Mouse (Mus musculus): ENCODE measurements around the gene Capzb. TPM values are rescaled to one million over a fixed set of nuclear protein-coding genes. Genes with fewer than 3 reads are reported as not detected.

The Capzb gene
- polyA plus RNA-seq, 1 experiment from 2014 or later: 249 TPM

DNA sequence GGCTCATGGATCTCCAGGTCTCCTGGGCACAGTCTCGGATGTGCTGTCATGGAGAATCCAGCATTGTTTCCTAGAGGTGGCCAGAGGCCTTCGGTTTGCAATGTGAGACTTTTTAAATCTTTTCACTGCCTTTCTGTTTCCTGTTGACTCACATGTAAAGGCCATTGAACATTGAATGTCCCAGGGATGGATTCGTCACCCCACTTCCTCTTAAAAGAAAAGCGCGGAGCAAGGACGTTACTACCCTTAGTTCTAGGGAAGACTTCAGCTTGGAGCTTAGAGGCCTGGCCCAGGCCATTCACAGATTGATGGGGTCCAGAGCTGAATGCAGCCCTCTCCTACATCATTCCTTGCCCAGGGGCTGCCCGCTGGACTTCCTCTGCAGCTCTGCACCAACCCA lies 35.2 kb downstream of the Capzb start:
- no peaks in the 10 kb centered on the region for H3K27me3 ChIP-seq (ENCODE audit: control insufficient read depth, insufficient read depth, low read length)
- 86% methylated on average over 7 of the region's 7 CpGs for WGBS
- peaks cover 9% of the 10 kb centered on the region for H3K4me1 ChIP-seq (replicated peaks; ENCODE audit: control insufficient read depth, insufficient read depth, low read length)
- no peak overlapping the region for H3K9ac ChIP-seq
- DNase-seq (ENCODE audit: low spot score): no peak
- no peak overlapping the region for H3K4me3 ChIP-seq (replicated peaks; ENCODE audit: low read length)
- peaks cover 11% of the 10 kb centered on the region for H3K36me3 ChIP-seq (replicated peaks; ENCODE audit: control insufficient read depth, insufficient read depth)
- no peaks in the 10 kb centered on the region for H3K9me3 ChIP-seq (ENCODE audit: control insufficient read depth, low read length)
- no peak for ATAC-seq (ENCODE audit: low FRiP score)
- no peak overlapping the region for H3K4me2 ChIP-seq (replicated peaks)
- H3K27ac ChIP-seq: no peak overlapping the region

DNA sequence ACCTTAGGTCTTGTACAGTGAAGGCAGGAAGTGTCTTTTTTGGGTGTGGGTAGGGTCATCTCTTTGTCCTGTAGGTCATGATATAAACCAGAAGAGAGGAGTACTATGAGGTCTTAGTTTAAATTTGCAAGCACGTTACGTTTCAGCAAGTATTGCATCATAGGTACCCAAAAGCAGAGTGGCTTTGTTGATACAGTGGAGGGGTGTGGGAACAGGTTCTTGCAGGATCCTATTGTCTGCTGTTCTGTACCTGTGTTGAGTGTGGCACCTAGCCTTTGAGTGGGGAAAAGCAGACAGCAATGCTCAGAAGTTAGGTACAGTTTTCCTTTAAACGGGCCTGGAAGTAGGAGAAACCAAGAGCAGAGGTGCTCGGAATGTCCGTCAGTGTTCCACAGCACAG lies 36.6 kb downstream of the Capzb start:
- H3K4me2 ChIP-seq (replicated peaks): no peak overlapping the region
- no peaks in the 10 kb centered on the region for H3K9me3 ChIP-seq (ENCODE audit: control insufficient read depth, low read length)
- H3K36me3 ChIP-seq (replicated peaks; ENCODE audit: control insufficient read depth, insufficient read depth): peaks cover 11% of the 10 kb centered on the region
- H3K4me1 ChIP-seq (replicated peaks; ENCODE audit: control insufficient read depth, insufficient read depth, low read length): peaks cover 9% of the 10 kb centered on the region
- no peak overlapping the region for H3K9ac ChIP-seq
- DNase-seq (ENCODE audit: low spot score): no peak
- no peak for ATAC-seq (ENCODE audit: low FRiP score)
- 88% methylated on average over 5 of the region's 5 CpGs for WGBS
- H3K4me3 ChIP-seq (replicated peaks; ENCODE audit: low read length): no peak overlapping the region
- no peaks in the 10 kb centered on the region for H3K27me3 ChIP-seq (ENCODE audit: control insufficient read depth, insufficient read depth, low read length)
- H3K27ac ChIP-seq: no peak overlapping the region

DNA sequence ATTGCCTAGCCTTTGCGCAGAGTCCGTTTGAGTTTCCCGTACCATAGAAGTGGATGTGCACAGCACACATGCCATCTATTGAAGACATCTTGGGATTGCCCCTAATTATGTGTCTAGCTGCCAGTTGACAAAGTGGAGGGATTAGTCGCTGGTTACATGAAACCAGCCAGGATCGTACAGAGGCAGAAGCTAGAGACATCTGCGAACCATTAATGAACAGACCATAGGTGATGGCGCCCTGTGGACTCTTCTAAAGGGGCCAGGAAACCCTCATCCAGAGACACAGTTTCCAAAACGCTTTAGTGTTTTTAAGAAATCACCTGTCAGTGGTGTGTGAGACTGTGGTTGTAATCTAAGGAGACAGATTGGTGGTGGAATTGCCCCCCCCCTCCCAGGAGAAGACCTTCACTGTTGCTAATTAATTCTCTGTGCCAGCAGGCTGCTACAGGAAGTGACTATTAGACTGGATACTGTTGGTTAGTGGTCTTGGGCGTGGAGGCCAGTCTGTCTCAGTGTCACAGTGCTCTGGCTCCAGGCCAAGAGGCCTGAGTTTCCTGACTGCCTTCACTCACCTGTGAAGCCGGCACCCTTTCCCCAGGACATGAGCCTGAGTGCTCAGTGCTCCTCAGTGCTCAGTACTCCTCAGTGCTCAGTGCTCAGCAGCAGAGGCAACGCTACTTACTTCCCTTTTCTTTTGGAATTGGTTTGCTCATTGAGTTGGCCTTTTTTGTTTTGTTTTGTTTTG lies 37.8 kb downstream of the Capzb start:
- Histone ChIP-seq H3K4me1 (replicated peaks; ENCODE audit: control insufficient read depth, insufficient read depth, low read length) (peaks cover 9% of the 10 kb centered on the region), H3K27me3 (ENCODE audit: control insufficient read depth, insufficient read depth, low read length) (no peaks in the 10 kb centered on the region), H3K27ac (no peak overlapping the region), H3K9me3 (ENCODE audit: control insufficient read depth, low read length) (no peaks in the 10 kb centered on the region), H3K9ac (no peak overlapping the region), H3K36me3 (replicated peaks; ENCODE audit: control insufficient read depth, insufficient read depth) (peaks cover 11% of the 10 kb centered on the region), H3K4me2 (replicated peaks) (no peak overlapping the region), H3K4me3 (replicated peaks; ENCODE audit: low read length) (no peak overlapping the region)
- no peak for DNase-seq (ENCODE audit: low spot score)
- 73% methylated on average over 11 of the region's 11 CpGs for WGBS
- ATAC-seq (ENCODE audit: low FRiP score): no peak

DNA sequence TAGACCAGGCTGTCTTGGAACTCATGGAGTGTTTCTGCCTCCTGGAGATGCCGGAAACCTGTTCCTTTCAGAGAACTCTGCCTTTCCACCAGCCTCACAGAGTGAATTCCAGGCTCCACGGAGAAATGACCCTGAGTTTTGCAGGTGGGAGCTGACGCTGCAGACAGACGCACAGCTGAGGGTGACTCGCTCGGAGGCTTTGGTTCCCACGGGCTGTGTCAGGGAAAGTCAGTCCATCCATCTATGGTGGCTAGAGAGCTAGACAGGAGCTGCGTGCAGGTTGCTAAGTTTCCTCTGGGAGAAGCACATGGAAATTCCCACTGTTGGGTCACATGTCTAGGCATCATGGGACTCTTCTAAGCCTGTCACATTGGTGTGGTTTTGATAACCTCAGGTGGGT lies 38.5 kb downstream of the Capzb start:
- Histone ChIP-seq H3K9me3 (ENCODE audit: control insufficient read depth, low read length) (no peaks in the 10 kb centered on the region), H3K9ac (no peak overlapping the region), H3K27me3 (ENCODE audit: control insufficient read depth, insufficient read depth, low read length) (no peaks in the 10 kb centered on the region), H3K4me3 (replicated peaks; ENCODE audit: low read length) (no peak overlapping the region), H3K27ac (no peak overlapping the region), H3K4me1 (replicated peaks; ENCODE audit: control insufficient read depth, insufficient read depth, low read length) (peaks cover 9% of the 10 kb centered on the region), H3K36me3 (replicated peaks; ENCODE audit: control insufficient read depth, insufficient read depth) (0 out of 2 replicates have a peak, but pooled peaks cover 5% of the 10 kb centered on the region), H3K4me2 (replicated peaks) (no peak overlapping the region)
- WGBS: 85% methylated on average over 8 of the region's 8 CpGs
- ATAC-seq (ENCODE audit: low FRiP score): no peak
- DNase-seq (ENCODE audit: low spot score): no peak

DNA sequence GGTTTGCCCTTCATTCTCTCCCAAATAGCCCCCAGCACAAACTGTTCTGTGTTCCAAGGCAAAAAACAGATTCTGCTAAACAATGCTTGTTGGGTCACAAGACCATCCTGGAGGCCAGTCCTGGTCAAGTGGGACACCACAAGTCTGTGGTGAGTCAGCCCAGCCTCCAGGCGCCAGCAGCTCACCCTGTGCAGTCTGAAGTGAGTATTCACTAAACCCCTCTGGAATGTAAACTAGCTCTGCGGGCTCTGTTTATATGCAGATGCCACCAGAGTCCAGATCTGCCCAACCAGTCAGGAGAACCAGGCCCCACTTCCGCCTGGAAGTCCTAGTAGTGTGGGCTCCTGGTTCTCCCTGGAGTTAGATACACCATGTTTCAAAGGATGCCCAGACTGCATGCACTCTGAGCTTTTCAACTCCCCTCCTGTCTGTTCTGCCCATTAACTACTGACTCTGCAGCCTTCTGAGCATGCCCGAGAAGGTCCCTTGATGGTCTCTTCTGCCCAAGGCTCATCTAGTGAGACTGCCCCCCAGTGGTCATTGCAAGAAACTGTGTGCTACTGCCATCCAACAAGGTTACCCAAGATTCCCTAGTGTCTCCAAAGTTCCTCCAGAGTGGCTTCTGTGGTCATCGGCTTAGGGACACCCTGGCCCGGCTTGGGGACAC lies 39.9 kb downstream of the Capzb start:
- Histone ChIP-seq H3K36me3 (replicated peaks; ENCODE audit: control insufficient read depth, insufficient read depth) (no peaks in the 10 kb centered on the region), H3K4me1 (replicated peaks; ENCODE audit: control insufficient read depth, insufficient read depth, low read length) (peaks cover 9% of the 10 kb centered on the region), H3K4me3 (replicated peaks; ENCODE audit: low read length) (no peak overlapping the region), H3K4me2 (replicated peaks) (no peak overlapping the region), H3K9ac (no peak overlapping the region), H3K27ac (no peak overlapping the region), H3K9me3 (ENCODE audit: control insufficient read depth, low read length) (no peaks in the 10 kb centered on the region), H3K27me3 (ENCODE audit: control insufficient read depth, insufficient read depth, low read length) (no peaks in the 10 kb centered on the region)
- 0 out of 2 replicates have a peak, but pooled peaks have one; percentile 24 for ATAC-seq (ENCODE audit: low FRiP score)
- WGBS: 44% methylated on average over 6 of the region's 6 CpGs
- no peak for DNase-seq (ENCODE audit: low spot score)

DNA sequence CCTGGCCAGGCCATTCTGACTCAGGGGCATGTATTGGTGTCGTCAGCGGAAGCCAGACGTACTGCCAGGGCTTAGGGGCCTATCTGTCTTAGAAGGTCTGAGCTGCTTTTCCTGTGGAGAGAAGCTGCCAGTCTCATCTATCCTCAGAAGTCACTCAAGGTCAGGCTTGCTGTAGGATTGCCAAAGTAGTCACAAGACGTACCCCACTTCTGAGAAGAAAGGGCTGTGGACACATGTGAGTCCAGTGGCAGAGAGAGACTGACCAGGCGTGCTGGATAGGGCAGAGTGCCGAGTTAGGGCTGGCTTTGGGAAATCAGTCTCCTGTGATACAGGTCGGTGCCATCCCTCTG lies 40.4 kb downstream of the Capzb start:
- no peaks in the 10 kb centered on the region for H3K36me3 ChIP-seq (replicated peaks; ENCODE audit: control insufficient read depth, insufficient read depth)
- H3K4me2 ChIP-seq (replicated peaks): no peak overlapping the region
- no peak overlapping the region for H3K4me3 ChIP-seq (replicated peaks; ENCODE audit: low read length)
- H3K9me3 ChIP-seq (ENCODE audit: control insufficient read depth, low read length): no peaks in the 10 kb centered on the region
- H3K9ac ChIP-seq: no peak overlapping the region
- H3K27me3 ChIP-seq (ENCODE audit: control insufficient read depth, insufficient read depth, low read length): no peaks in the 10 kb centered on the region
- ATAC-seq (ENCODE audit: low FRiP score): no peak
- peaks cover 9% of the 10 kb centered on the region for H3K4me1 ChIP-seq (replicated peaks; ENCODE audit: control insufficient read depth, insufficient read depth, low read length)
- DNase-seq (ENCODE audit: low spot score): no peak
- H3K27ac ChIP-seq: no peak overlapping the region
- WGBS: 88% methylated on average over 7 of the region's 7 CpGs

DNA sequence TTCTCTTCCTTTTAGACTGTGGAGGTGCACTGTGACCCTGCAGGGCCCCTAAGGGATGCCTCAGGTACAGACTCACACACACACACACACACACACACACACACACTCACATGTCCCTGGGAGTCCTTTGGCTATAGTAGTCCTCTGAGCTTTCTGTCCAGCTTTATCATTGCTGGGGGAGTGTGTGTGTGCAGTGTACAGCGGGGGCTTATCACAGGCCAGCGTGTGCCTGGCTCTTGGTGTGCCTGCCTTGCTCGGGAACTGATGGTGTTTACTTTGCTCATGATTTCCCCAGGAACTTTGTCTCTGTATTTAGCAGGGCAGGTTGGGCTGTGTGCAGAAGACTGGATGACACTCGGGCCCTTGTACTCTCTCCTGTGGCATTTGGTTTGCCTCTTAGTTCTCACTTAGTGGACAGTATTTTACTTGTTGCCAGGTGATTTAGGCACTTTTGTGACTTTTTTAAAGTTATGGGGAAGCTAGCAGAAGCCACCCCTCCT lies 41.1 kb downstream of the Capzb start:
- Histone ChIP-seq H3K27ac (no peak overlapping the region), H3K4me3 (replicated peaks; ENCODE audit: low read length) (no peak overlapping the region), H3K9ac (no peak overlapping the region), H3K4me2 (replicated peaks) (no peak overlapping the region), H3K36me3 (replicated peaks; ENCODE audit: control insufficient read depth, insufficient read depth) (peaks cover 2% of the 10 kb centered on the region), H3K9me3 (ENCODE audit: control insufficient read depth, low read length) (no peaks in the 10 kb centered on the region), H3K4me1 (replicated peaks; ENCODE audit: control insufficient read depth, insufficient read depth, low read length) (peaks cover 9% of the 10 kb centered on the region), H3K27me3 (ENCODE audit: control insufficient read depth, insufficient read depth, low read length) (no peaks in the 10 kb centered on the region)
- WGBS: 83% methylated on average over 4 of the region's 4 CpGs
- no peak for ATAC-seq (ENCODE audit: low FRiP score)
- no peak for DNase-seq (ENCODE audit: low spot score)

DNA sequence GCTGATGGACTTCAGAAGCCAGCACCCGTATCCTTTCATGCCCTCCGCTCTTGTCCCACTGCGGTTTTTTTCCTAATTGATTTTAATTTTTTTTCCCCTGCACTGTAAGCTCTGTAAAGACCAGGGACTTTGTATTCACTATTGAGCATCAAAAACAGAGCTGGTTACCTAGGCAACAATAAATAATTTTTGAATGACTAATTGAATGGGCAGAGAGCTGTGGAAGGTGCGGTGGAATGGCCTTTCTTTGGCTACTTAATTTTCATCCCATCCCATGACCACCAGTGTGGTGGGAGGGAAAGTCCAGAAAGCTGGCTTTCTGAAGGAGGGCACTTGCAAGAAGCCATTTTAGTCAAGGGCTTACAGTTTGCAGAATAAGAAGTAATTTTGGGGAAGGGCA lies 41.6 kb downstream of the Capzb start:
- H3K27me3 ChIP-seq (ENCODE audit: control insufficient read depth, insufficient read depth, low read length): no peaks in the 10 kb centered on the region
- H3K9ac ChIP-seq: no peak overlapping the region
- no peak overlapping the region for H3K4me3 ChIP-seq (replicated peaks; ENCODE audit: low read length)
- H3K4me1 ChIP-seq (replicated peaks; ENCODE audit: control insufficient read depth, insufficient read depth, low read length): peaks cover 9% of the 10 kb centered on the region
- peaks cover 7% of the 10 kb centered on the region for H3K36me3 ChIP-seq (replicated peaks; ENCODE audit: control insufficient read depth, insufficient read depth)
- 74% methylated on average over 4 of the region's 4 CpGs for WGBS
- H3K27ac ChIP-seq: no peak overlapping the region
- ATAC-seq (ENCODE audit: low FRiP score) (no peak), DNase-seq (ENCODE audit: low spot score) (no peak)
- no peaks in the 10 kb centered on the region for H3K9me3 ChIP-seq (ENCODE audit: control insufficient read depth, low read length)
- no peak overlapping the region for H3K4me2 ChIP-seq (replicated peaks)

DNA sequence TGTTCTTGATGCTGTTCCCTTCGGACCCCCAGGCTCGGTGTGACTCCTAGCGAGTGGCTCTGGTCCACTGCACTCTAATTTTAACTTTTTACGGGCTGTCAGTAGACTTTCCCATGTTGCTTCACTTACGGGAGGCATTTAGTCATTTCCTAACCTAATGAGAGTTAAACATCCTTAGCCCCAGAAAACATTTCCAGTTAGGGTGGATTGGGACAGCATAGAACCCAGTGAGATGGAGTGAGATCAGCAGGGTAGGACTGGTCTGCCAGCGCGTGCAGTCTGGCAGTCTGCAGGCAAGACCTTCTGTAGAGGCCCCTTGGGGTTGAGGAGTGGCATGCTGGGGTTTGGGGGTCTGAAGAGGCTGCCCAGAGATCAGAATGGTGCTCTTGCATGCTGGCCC lies 42.9 kb downstream of the Capzb start:
- H3K4me1 ChIP-seq (replicated peaks; ENCODE audit: control insufficient read depth, insufficient read depth, low read length): peaks cover 5% of the 10 kb centered on the region; the same call in 1 of the 2 replicates
- no peak for ATAC-seq (ENCODE audit: low FRiP score)
- peaks cover 20% of the 10 kb centered on the region for H3K36me3 ChIP-seq (replicated peaks; ENCODE audit: control insufficient read depth, insufficient read depth)
- H3K4me3 ChIP-seq (replicated peaks; ENCODE audit: low read length): no peak overlapping the region
- no peaks in the 10 kb centered on the region for H3K9me3 ChIP-seq (ENCODE audit: control insufficient read depth, low read length)
- DNase-seq (ENCODE audit: low spot score): no peak
- 88% methylated on average over 7 of the region's 7 CpGs for WGBS
- no peak overlapping the region for H3K27ac ChIP-seq
- H3K4me2 ChIP-seq (replicated peaks): no peak overlapping the region
- no peak overlapping the region for H3K9ac ChIP-seq
- H3K27me3 ChIP-seq (ENCODE audit: control insufficient read depth, insufficient read depth, low read length): no peaks in the 10 kb centered on the region
